Mouse (Mus musculus) layer of hippocampus, postnatal 14 days (tissue): ENCODE measurements around the gene Invs. TPM values are rescaled to one million over a fixed set of nuclear protein-coding genes. Genes with fewer than 3 reads are reported as not detected.

Source experiments
- DNase-seq, 2 experiments: peaks; one replicate each; pipeline ENCODE4 v3.0.0; 2021 to 2022; ENCODE audit warnings: low spot score in 2 of 2, mixed read lengths in 1 of 2
- long read RNA-seq, 2 experiments: library from polyadenylated mRNA; stranded (forward); transcript quantifications; one replicate each; pipeline ENCODE4 v2.0.0; 2021
- total RNA-seq, 2 experiments: library from RNA; stranded (reverse); gene quantifications; 2 replicates each; pipeline ENCODE4 v1.2.3; 2021

Invs gene
- 10 to 100 TPM; 11.9 to 12.9 TPM for total RNA-seq
- long read RNA-seq, experiment 1, result 0 reads
- long read RNA-seq, experiment 2, partial matches to known transcripts, result 1 of 5 reads
- long read RNA-seq, experiment 2, other reads (novel, unspliced or antisense), result 4 of 5 reads

- DNase-seq, result peak; percentile 92 to 98
Measured at GRCm38 (mm10) chr4:48279498-48280134, at the start of gene Invs, which contains the start of gene Erp44. Gene Invs (plus strand): TSS chr4:48279760. Gene Erp44 (minus strand): TSS chr4:48279558.

DNA sequence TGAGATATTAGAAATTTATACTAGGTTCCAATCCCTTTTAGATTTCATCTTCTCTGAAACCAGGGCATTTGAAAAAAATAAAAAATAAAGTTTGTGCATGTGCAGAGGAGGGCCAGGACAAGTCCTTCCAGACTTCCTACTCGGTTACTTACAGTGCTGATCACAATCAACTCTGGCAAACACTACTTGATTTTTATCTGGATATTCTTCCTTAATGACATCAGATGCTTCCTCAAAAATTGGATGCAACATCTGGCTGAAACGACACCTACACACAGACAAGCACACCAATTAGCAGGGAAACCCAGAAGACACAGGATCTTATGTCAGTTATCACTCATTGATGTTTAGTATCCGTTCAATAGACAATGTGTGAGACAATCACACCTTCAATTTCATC, 42.8 kb upstream of the Invs start:
- DNase-seq, result no peak

DNA sequence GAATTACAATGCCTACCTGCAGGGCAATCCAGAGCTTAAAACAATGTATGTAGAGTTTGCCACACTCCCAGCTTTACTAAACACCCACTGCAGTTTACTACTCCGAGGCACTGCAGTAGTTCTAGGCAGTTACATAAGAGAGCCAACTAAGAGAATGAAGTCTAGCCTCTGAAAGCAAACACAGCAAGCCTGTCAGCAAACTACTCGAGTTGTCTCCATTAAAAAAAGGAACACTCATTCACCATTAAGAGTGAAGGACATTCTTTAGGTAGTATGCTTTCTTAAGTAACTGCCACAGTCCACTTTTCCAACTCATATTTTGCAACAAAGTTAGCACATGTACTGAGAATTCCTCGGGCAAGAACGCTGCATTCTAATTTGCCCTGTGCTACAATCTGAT, 40.5 kb upstream of the Invs start:
- no peak for DNase-seq

DNA sequence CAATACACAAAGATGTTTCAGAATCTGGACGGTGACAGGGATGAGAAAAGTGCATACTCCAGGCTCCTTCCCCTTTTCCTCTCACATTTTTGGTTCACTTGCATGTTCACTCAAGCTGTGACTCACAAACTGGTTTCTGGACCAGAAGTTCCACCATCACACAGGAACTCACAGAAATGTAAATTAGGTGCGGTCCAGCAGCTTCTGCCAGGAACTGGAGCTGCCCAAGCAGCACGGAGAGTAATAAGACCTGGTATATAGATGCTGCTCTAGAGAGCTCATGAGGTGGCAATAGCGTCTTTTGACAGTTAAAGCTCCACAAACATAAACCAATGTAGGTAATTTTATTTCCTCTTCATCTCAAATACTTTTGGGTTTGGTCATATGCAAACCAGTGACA, 37.1 kb upstream of the Invs start:
- no peak for DNase-seq

- DNase-seq, result no peak
Measured at GRCm38 (mm10) chr4:48243737-48244136, 35.8 kb upstream of the Invs start.

DNA sequence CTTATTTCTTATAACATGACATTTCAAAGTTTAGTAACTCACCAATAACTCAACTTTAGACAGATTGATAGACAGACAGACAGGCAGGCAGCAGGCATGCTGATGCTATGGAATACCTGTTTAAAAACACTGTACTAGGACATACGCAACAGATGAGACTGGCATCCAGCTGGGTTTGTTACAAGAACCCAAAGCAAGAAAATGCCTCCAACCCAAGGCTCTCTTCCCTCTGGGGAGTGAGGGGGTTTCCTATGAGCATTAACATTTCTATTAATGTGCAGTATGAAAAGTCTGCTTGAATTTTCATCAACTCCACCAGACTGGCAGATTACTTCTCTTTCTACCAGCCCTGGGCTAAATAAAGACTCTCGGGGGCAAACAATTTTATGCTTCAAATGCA, 35.3 kb upstream of the Invs start:
- DNase-seq, result no peak

- no peak for DNase-seq
Measured at GRCm38 (mm10) chr4:48253266-48253665, 26.3 kb upstream of the Invs start.

DNA sequence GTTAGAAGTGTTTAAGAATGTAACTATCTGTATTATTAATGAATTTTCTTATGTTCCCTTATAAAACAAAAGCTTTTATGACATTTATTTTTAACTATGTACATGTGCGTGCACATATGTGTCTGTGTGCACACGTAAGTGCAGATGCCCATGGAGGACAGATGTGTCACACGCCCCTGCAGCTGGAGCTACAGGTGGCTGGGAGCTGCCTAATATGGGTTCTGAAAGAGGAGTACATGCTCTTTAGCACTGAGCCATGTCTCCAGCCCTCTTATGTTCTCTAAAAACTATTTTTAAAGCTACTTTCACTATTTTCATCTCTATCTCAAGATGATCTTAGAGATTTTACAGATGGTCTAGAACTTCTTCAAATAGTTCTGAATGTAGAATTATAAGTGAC, 21.5 kb upstream of the Invs start:
- DNase-seq, result no peak

DNA sequence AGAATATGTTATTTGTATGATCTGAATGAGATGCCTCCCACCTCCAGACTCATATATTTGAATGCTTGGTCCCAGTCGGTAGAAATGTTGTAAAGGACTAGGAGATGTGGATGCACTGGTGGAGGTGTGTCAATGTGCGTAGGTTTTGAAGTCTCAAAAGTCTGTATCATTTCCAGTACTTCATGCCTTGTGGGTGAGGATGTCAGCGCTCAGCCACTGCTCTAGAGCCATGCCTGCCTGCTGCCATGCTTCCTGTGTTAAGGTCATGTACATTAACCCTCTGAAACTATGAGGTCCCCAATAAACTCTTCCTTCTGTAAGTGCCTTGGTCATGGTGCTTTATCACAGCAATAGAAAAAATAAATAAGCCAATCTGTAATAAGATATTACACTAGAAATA, 11.9 kb upstream of the Invs start:
- DNase-seq, result no peak

GRCm38 (mm10) chr4:48268127-48268526, 11.4 kb upstream of the Invs start:
- no peak for DNase-seq

- DNase-seq, result no peak
Measured at GRCm38 (mm10) chr4:48270532-48270931, 9.0 kb upstream of the Invs start.

GRCm38 (mm10) chr4:48271838-48272237, 7.7 kb upstream of the Invs start:
- no peak for DNase-seq

DNA sequence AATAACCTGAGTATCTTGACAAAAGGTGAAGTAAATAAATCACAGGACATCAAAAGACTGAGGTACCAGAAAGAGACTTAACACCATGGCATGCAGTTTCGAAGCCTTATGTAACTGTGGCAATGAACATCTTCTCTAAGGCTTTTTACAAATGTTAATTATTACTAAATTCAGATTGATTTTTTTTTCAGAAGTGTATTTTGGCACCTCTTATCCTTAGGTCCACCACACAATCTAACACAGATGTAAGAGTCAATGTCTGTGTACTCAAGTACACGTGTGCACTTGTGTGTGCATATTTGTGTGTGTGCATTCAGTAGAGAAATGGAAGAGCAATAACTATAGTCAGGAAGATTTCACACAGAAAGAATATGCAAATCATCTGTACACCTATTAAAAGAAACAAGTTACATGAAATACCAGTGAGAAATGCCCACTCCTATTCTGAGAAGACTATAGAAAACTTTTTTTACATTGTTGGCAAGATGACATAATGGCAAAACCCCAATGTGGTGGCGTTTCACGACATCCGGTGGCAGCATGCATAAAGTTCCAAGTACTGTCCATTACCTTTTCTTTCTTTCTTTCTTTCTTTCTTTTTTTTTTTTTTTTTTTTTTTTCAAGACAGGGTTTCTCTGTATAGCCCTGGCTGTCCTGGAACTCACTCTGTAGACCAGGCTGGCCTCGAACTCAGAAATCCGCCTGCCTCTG, 6.3 kb upstream of the Invs start:
- no peak for DNase-seq

- no peak for DNase-seq
Measured at GRCm38 (mm10) chr4:48275736-48276135, 3.8 kb upstream of the Invs start.

GRCm38 (mm10) chr4:48277011-48277410, 2.5 kb upstream of the Invs start:
- DNase-seq, result no peak

GRCm38 (mm10) chr4:48278757-48279497, 633 bp upstream of the Invs start:
- peak in 1 of 2 experiments; percentile 39 for DNase-seq

GRCm38 (mm10) chr4:48281121-48281520, 1.6 kb downstream of the Invs start:
- no peak for DNase-seq

DNA sequence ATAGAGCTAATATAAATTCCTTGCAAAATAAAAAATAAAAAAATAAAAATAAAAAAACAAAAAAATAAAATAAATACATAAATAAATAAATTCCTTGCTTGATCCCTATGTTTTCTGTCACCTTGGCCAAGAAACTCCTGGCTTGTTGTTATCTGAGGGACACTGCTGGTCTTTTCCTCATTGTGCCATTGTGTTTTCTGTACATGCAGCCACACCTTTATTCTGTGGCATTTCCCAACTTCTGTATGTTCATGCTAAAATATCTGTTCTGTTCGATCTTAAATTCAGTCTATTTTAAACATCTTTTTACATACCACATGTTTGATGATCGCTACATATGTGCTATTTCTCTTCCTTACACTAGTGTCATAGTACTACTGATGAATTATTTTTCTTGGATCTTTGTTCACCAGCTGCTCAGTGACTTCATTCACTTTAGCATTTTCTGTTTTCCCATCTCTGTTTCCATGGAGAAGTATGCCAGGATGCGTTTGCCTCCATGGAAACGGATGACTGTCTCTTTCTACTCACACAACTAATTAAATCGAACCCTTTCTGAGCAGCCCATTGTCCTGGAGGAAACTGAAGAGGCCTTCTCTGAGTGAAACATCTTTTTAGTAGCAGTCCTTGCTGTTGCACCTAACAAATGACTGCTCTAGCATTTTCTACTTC, 7.7 kb downstream of the Invs start:
- DNase-seq, result peak; percentile 22 to 73

- no peak for DNase-seq
Measured at GRCm38 (mm10) chr4:48314814-48315213, 35.3 kb downstream of the Invs start.

GRCm38 (mm10) chr4:48316036-48316435, 36.5 kb downstream of the Invs start:
- no peak for DNase-seq

DNA sequence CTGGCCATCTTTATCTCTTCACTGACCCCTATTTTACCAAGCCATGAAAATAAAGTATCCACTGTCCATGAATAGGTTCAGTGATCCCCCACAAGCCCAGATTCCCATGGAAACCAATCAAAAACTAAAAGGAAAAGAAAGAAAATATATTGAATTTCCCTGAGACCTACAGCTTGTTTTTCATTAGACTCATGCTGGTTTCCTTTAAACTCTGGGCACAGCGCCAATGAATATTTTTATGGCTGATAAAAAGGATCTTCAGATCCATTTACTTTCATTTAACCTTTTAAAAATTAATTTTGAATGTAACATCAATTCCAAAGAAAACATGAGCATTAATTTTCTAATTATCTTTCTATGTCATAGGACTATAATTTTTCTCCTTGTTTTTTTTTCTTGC, 41.7 kb downstream of the Invs start:
- DNase-seq, result no peak
